Mouse (Mus musculus) lung, embryonic 16.5 days (tissue): ENCODE measurements around the gene Irf2bpl. TPM values are rescaled to one million over a fixed set of nuclear protein-coding genes. Genes with fewer than 3 reads are reported as not detected.

ENCODE experiments used
- ATAC-seq: fragments of 200-750 bp; cut with Nextera tagmentation; 2 replicates; pipeline ENCODE4 v1.8.0; 2017; ENCODE audit warnings: low read depth, mild to moderate bottlenecking, moderate library complexity
- H3K27ac ChIP-seq: fragments of 300-500 bp; sonication (generic); 2 replicates; pipeline ENCODE4 v1.5.1; 2014; ENCODE audit warnings: mild to moderate bottlenecking, control low read depth, low read length
- H3K27me3 ChIP-seq: fragments of 300-500 bp; sonication (generic); 2 replicates; pipeline ENCODE4 v1.6.1; 2014; ENCODE audit warnings: low read depth, low read length, mixed read lengths; ENCODE audit not compliant: control insufficient read depth, insufficient read depth
- H3K36me3 ChIP-seq: fragments of 300-500 bp; sonication (generic); 2 replicates; pipeline ENCODE4 v1.6.1; 2014; ENCODE audit warnings: low read length; ENCODE audit not compliant: control insufficient read depth, insufficient read depth
- H3K4me1 ChIP-seq: fragments of 300-500 bp; sonication (generic); replicated peaks from 2 replicates; pipeline ENCODE4 v1.6.1; 2014; ENCODE audit warnings: low read length, mixed read lengths; ENCODE audit not compliant: control insufficient read depth, insufficient read depth
- H3K4me2 ChIP-seq: fragments of 300-500 bp; sonication (generic); 2 replicates; pipeline ENCODE4 v1.6.1; 2014; ENCODE audit warnings: low read depth, low read length, control low read depth
- H3K4me3 ChIP-seq: fragments of 300-500 bp; sonication (generic); 2 replicates; pipeline ENCODE4 v1.5.1; 2014; ENCODE audit warnings: mild to moderate bottlenecking, low read length, control low read depth
- H3K9ac ChIP-seq: fragments of 300-500 bp; sonication (generic); 2 replicates; pipeline ENCODE4 v1.6.1; 2014; ENCODE audit warnings: low read length, control low read depth
- H3K9me3 ChIP-seq: fragments of 300-500 bp; sonication (generic); 2 replicates; pipeline ENCODE4 v1.6.1; 2016; ENCODE audit warnings: low read length; ENCODE audit not compliant: control insufficient read depth
- WGBS: fragments of 180-500 bp; shearing (Covaris S2); extraction: QIAGEN DNeasy Blood & Tissue Kit; methylation state at CpG from one replicate; pipeline ENCODE4 v1.1.7; 2014; 5-methylcytosine and 5-hydroxymethylcytosine counted together
- polyA plus RNA-seq: library from polyadenylated mRNA; unstranded; fragments of >200 nt; fragmentation: Nextera tagmentation; extraction: Ambion mirVana; gene quantifications from 2 replicates; pipeline ENCODE4 v1.2.1, GENCODE M21; 2015

The Irf2bpl gene
- polyA plus RNA-seq, 1 experiment from 2014 or later, result 34.2 TPM

DNA sequence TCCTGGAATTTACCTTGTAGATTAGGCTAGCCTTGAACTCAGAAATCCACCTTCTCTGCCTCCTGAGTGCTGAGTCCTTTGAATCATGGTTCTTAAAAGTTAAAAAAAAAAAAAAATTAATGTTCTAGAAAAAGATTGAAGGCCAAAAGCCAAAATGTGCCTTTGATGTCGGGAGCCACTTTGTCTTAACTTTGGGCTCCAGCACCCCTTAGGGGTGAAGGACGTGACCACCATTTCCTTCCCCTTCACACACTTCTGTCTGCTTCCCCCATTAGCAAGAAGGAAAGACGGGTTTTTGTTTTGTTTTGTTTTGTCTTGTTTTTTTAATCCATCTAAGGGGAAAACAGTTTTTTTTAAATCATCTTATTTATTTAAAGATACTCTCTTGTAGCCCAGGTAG, 48.7 kb downstream of the Irf2bpl start:
- no peak overlapping the region for H3K4me3 ChIP-seq
- ATAC-seq, result no peak
- H3K9me3 ChIP-seq, result no peaks in the 10 kb centered on the region
- no peak overlapping the region for H3K9ac ChIP-seq
- H3K27ac ChIP-seq, result peak overlapping the region; percentile 92
- peak overlapping the region; percentile 45; the same call in 1 of the 2 replicates for H3K4me2 ChIP-seq
- no peaks in the 10 kb centered on the region for H3K27me3 ChIP-seq
- WGBS, result 56% methylated on average over 3 of the region's 3 CpGs
- H3K4me1 ChIP-seq, result peaks cover 66% of the 10 kb centered on the region
- no peaks in the 10 kb centered on the region for H3K36me3 ChIP-seq

DNA sequence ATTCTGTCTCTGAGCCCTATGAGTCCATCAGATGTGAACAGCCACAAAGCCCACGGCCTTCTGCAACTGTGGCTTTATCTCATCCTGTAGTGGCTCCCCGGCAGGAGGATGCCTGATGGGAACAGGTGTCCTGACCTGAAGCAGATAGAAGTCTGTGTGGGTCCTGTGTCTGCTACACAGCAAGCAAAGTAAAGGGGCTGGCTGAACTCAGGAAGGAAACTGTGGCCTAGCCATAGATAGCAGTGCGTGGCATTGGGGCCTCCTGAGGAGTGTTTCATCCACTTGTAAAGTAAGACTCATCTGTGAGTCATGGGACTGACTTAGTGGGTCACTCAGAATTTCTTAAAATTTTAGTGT, 50.2 kb downstream of the Irf2bpl start:
- no peak for ATAC-seq
- H3K4me1 ChIP-seq, result peaks cover 59% of the 10 kb centered on the region
- 59% methylated on average over 3 of the region's 3 CpGs for WGBS

DNA sequence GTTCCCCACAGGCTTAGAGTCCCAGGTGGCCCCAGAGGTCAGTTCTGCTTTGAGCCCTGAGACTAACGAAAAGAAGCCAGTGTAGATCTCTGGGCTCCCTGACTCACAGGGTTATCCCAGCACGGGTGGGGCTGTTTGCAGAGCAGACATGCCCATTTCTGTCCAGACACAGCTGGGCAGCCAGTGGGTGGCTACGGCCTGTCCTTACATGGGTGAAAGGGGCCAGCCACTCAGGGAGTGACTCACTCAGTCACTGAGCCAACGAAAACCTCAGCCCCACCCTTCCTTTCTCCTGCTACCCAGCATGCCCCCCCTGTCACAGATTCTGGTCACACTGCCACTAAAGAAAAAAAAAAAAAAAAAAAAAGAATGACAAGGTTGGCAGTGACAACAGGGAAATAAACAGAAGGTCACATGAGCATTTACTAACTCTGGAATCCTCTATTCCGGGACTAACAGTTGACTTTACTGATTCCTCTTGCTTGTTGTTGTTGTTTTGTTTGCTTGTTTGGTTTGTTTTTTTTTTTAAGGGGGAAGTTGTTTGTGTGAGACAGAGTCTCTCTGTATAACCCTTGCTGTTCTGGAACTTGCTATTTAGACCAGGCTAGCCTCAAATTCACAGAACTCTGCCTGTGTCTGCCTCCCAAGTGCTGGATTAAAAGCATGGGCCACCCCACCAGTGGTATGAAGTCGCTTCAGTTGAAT, 50.7 kb downstream of the Irf2bpl start:
- peaks cover 53% of the 10 kb centered on the region for H3K4me1 ChIP-seq
- WGBS, result 30% methylated on average over 6 of the region's 6 CpGs
- 0 out of 2 replicates have a peak overlapping the region, but pooled peaks have one; percentile 3 for H3K4me2 ChIP-seq
- peak overlapping the region; percentile 83 for H3K27ac ChIP-seq
- H3K27me3 ChIP-seq, result no peaks in the 10 kb centered on the region
- no peaks in the 10 kb centered on the region for H3K36me3 ChIP-seq
- H3K9me3 ChIP-seq, result no peaks in the 10 kb centered on the region
- ATAC-seq, result peak; percentile 46
- H3K9ac ChIP-seq, result peak overlapping the region; percentile 47
- H3K4me3 ChIP-seq, result no peak overlapping the region

More for the DNA sequence above, 50.2 kb downstream of the Irf2bpl start:
- Histone ChIP-seq H3K9me3 (no peaks in the 10 kb centered on the region), H3K27me3 (no peaks in the 10 kb centered on the region), H3K4me3 (no peak overlapping the region), H3K27ac (peak overlapping the region; percentile 60), H3K36me3 (no peaks in the 10 kb centered on the region), H3K9ac (no peak overlapping the region), H3K4me2 (no peak overlapping the region)

DNA sequence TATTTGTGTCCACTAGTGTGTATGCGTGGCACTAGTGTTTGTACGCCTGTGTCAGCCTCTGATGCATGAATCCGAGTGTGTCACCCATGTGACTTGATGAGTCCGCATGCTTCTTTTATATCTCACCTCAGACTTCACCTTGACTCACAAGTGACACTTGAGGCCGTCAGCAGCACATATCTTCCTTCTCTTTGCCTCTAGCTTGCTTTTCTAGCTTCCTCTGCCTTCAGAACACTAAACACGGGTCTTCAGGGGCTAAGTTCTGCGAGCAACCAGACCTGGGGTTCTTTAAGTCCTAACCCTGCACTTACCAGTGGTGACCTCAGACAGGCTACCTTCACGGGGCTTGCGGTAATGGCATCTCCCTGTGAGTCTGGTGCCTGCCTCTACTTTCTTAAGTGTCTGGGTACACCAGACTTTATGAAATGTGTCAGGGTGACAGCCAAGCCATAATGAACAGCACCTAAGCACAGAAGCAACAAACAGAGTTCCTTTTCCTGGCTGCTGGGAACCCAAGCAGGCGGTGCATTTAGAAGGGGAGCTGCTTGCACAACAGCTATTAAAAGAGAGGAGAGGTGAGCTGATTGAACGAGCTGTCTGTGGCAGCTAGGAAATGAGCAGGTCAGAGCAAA, 51.9 kb downstream of the Irf2bpl start:
- no peak for ATAC-seq
- H3K27ac ChIP-seq, result peak overlapping the region; percentile 83
- no peak overlapping the region for H3K4me3 ChIP-seq
- H3K4me2 ChIP-seq, result peak overlapping the region; percentile 40
- H3K36me3 ChIP-seq, result no peaks in the 10 kb centered on the region
- peaks cover 41% of the 10 kb centered on the region for H3K4me1 ChIP-seq
- H3K9ac ChIP-seq, result peak overlapping the region; percentile 24
- H3K9me3 ChIP-seq, result no peaks in the 10 kb centered on the region
- H3K27me3 ChIP-seq, result no peaks in the 10 kb centered on the region
- WGBS, result 48% methylated on average over 11 of the region's 11 CpGs

DNA sequence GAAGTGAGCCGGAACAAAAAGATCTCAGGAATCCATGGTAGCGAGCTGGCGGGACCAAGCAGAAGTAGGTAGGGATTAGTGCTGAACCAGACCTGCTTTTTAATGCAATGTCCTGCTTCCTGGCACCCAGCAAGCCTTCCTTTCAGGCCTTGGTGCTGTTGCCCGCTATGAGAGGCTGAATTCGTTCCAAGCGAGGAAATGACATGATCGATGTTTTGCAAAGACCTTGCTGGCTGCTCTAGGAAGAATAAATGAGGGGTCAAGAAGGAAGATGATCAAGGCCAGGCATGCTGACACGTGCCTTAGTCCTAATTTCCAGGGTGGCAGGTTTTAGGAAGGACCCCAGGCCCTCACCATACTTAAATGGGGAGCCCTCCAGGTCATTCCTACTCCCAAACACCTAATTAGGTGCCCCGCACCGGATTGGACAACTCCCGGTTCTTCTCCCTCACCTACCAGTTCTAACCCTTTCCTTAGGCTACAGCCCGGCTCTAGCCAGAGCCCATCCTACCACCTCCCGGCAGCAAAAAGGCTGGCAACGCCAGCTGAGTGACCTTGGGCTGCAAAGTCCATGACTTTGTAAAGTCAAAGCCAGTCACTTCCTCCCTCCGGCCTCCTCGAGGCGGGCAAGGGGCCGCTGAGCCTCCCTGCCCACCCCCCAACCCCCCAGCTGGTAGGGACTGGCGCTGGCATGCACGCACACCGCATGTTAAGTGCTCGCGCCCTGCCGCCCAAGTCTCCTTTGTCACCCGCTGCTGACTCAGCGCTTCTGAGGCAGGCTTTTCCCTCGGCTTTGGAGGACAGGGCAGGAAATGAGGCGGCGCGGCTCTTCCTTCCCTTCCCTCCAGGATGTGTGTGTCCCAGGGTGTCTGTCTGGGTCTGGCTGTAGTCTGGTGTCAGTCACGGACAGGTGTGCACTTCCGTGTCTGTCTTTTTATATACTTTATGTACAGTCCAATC, 52.7 kb downstream of the Irf2bpl start:
- H3K27me3 ChIP-seq, result no peaks in the 10 kb centered on the region
- H3K9me3 ChIP-seq, result no peaks in the 10 kb centered on the region
- peak overlapping the region; percentile 4 for H3K4me3 ChIP-seq
- H3K9ac ChIP-seq, result peak overlapping the region; percentile 54
- WGBS, result 20% methylated on average over 32 of the region's 32 CpGs
- H3K4me2 ChIP-seq, result peak overlapping the region; percentile 40
- H3K36me3 ChIP-seq, result no peaks in the 10 kb centered on the region
- ATAC-seq, result peak; percentile 32
- H3K27ac ChIP-seq, result peak overlapping the region; percentile 83
- peaks cover 42% of the 10 kb centered on the region for H3K4me1 ChIP-seq

Other genes with a start within 250 kb of the Irf2bpl start
- gene Vash1, start 206.1 kb downstream of the Irf2bpl start, polyA plus RNA-seq, result 9.7 and 10.0 TPM in 2 replicates
- gene Angel1, start 158.3 kb downstream of the Irf2bpl start, polyA plus RNA-seq, result 11.9 and 12.4 TPM in 2 replicates
- not detected in 2 replicates for gene Lrrc74a, start 150.4 kb downstream of the Irf2bpl start, polyA plus RNA-seq
- gene Cipc, start 62.2 kb upstream of the Irf2bpl start, polyA plus RNA-seq, result 18.9 and 20.2 TPM in 2 replicates
- gene Zdhhc22, start 105.6 kb upstream of the Irf2bpl start, polyA plus RNA-seq, result 0.14 and 0.15 TPM in 2 replicates
- 0.13 TPM in 1 of 2 replicates, not detected in the other for gene Tmem63c, start 136.5 kb upstream of the Irf2bpl start, polyA plus RNA-seq
- 6.4 and 6.6 TPM in 2 replicates for gene Ngb, start 217.7 kb upstream of the Irf2bpl start, polyA plus RNA-seq